Mouse (Mus musculus) adrenal gland, adult 10 weeks (tissue): ENCODE measurements around the gene Krt90. TPM values are rescaled to one million over a fixed set of nuclear protein-coding genes. Genes with fewer than 3 reads are reported as not detected.

Experiments used
- polyA plus RNA-seq: library from polyadenylated mRNA; stranded (reverse); fragments of 350-450 nt; fragmentation: Illumina TruSeq; extraction: RNeasy Lipid Tissue Mini Kit (QIAGEN cat#74804); gene quantifications from one replicate; pipeline ENCODE4 v1.2.3, GENCODE M21; 2014; ENCODE audit warnings: low read depth, low replicate concordance

Krt90 gene
- not detected for polyA plus RNA-seq

DNA sequence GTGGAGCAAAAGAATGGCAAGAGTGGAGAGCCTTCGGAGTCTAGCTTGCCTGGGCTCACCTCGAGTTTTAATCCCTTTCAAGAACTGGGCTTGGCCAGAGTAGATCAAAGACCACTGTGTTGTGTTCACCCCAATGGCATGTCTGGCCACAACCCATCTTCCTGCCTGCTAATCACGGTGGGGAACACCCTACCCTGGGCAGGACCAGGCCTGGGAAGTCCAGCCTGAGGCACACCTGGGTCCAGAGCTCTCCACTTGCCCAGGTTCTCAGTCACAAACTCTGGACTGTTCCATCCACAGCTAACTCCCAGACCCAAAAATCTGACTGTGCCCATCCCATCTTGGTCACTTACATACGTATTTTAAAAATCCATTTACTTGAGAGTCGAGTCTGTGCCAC lies at the start of gene Krt90:
Gene Krt90, minus strand, starts transcription at position 101 of the 400 bp plus-strand sequence.

DNA sequence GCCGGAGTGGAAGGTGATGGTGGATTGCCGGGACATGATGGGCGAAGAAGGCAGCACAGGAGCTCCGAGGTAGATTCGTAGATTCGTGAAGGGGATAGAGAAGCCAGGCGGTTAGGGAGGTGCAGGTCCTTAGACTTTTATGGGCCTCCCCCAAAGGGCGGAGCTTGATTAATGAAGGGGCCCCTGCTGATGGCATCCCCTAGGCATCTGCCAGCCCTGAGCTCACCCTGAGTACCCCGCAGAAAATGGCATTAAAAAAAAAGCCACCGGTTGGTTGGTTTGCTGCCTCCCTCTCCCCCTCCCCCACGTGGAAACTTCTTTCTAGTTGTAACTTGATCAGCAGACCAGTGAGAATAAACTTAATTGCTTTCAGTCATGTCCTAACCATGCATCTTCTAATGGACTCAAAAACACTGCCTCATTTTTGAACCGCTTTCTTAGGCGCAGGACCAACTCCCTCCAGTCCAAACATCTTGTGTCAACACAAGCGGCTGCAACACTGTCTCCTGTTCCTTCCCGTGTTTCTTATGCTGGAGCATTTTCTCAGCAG lies 11.1 kb upstream of the Krt90 start, which contains the start of gene Krt75:
Gene Krt75, minus strand, starts transcription at position 109 of the 550 bp plus-strand sequence.

DNA sequence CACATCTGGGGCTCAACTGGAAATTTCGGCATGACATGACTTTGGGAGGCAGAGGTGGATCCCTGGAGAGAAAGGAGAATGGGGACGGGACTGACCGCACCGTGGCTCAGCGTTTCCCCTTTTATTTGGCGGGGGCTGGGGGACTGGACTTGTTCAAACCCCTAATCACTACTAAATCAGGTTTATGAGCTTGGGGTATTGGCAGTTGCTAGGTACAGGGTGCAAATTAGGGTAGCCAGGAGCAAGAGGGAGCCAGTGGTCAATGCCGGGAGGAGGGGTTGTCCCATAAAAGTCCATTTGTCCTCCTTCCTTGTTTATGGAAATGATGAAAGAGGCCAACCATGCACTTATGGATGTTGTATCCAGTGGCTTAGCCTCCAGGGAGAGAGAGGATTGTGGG lies 12.2 kb downstream of the Krt90 start, which contains the start of gene Krt82:
Gene Krt82, minus strand, starts transcription at position 101 of the 400 bp plus-strand sequence.

DNA sequence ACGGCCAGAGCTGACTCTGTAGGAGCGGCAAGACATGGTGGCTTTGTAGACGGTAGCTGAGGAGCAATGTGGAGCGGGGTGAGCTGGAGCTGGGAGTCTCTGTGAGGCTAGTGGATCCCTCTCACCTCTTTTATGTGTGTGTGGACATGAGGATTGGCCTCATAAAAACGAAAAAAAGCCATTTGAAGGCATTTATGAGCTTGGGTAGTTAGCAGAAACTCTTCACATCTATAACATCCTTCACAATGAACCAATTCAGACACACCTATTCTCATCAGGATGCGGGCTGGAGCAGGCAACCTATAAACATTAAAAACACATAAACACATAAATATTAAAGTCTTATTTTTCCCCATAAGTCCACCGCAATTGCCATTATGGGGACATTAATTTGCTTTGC lies 30.0 kb downstream of the Krt90 start, which contains the start of gene Krt84:
Gene Krt84, minus strand, starts transcription at position 101 of the 400 bp plus-strand sequence.

DNA sequence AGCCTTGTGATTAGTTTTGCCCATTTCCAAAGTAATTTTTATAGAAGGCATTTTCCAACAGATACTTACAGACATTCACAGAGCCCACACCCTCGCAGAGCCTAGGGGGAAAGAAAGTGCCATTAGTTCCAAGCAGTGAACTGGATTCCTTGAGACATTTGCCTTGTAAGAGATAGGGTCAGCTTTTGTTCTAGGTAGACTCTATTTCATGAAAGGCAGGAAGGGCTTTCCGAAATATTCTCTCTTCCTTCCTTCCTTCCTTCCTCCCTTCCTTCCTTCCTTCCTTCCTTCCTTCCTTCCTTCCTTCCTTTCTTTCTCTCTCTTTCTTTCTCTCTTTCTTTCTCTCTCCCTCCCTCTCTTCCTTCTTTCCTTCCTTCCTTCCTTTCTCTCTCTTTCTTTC lies 45.6 kb downstream of the Krt90 start, which contains the start of gene Gm49425:
Gene Gm49425, minus strand, starts transcription at position 101 of the 400 bp plus-strand sequence.

Other genes starting within 250 kb of the Krt90 start
- 0.17 TPM for gene Krt80, start 192.8 kb downstream of the Krt90 start, polyA plus RNA-seq
- gene Krt7, start 151.9 kb downstream of the Krt90 start, polyA plus RNA-seq, result not detected
- gene Krt87, start 124.1 kb downstream of the Krt90 start, polyA plus RNA-seq, result not detected
- gene Krt88, start 115.2 kb downstream of the Krt90 start, polyA plus RNA-seq, result not detected
- not detected for gene Krt81, start 99.2 kb downstream of the Krt90 start, polyA plus RNA-seq
- not detected for gene Krt86, start 89.5 kb downstream of the Krt90 start, polyA plus RNA-seq
- gene Krt83, start 71.4 kb downstream of the Krt90 start, polyA plus RNA-seq, result not detected
- not detected for gene Gm49425, start 45.7 kb downstream of the Krt90 start, polyA plus RNA-seq
- gene Krt84, start 30.1 kb downstream of the Krt90 start, polyA plus RNA-seq, result not detected
- not detected for gene Krt82, start 12.3 kb downstream of the Krt90 start, polyA plus RNA-seq
- not detected for gene Krt75, start 11.0 kb upstream of the Krt90 start, polyA plus RNA-seq
- not detected for gene Gm5414, start 65.2 kb upstream of the Krt90 start, polyA plus RNA-seq
- not detected for gene Gm5478, start 84.4 kb upstream of the Krt90 start, polyA plus RNA-seq
- gene Krt6b, start 117.3 kb upstream of the Krt90 start, polyA plus RNA-seq, result not detected
- not detected for gene Krt6a, start 131.4 kb upstream of the Krt90 start, polyA plus RNA-seq
- gene Krt5, start 149.9 kb upstream of the Krt90 start, polyA plus RNA-seq, result not detected
- not detected for gene Krt71, start 180.2 kb upstream of the Krt90 start, polyA plus RNA-seq
- gene Krt72, start 223.5 kb upstream of the Krt90 start, polyA plus RNA-seq, result not detected
- not detected for gene Krt73, start 239.4 kb upstream of the Krt90 start, polyA plus RNA-seq